Mouse (Mus musculus) megakaryocyte, adult 5-6 weeks (primary cell): ENCODE results near the gene Tmem230. TPM values are rescaled to one million over a fixed set of nuclear protein-coding genes. Genes with fewer than 3 reads are reported as not detected.
A peak's percentile ranks its signal among the peaks of the same experiment; 100 is the strongest.
"Not testable (repeated sequence)": the region's sequence is repeated elsewhere in the genome, so short reads cannot be mapped to it uniquely, and the experiment has no call there.

Source experiments
- ATAC-seq: 2 replicates; pipeline ENCODE4 v1.8.0; 2016; ENCODE audit warnings: mild to moderate bottlenecking, inconsistent platforms; ENCODE audit not compliant: poor library complexity, severe bottlenecking
- total RNA-seq, 2 experiments: library from RNA; stranded (forward) in 1 of 2; stranded (reverse) in 1 of 2; fragments of 153-499, 151-499 nt in 1 of 2; fragments of 221-1000, 200-1000 nt in 1 of 2; gene quantifications; 2 replicates each; pipeline versions ENCODE4 v1.2.3 to v1.2.4; 2015 to 2017

The Tmem230 gene
- total RNA-seq, 2 experiments from 2014 or later, result 18.4 to 52.5 TPM

DNA sequence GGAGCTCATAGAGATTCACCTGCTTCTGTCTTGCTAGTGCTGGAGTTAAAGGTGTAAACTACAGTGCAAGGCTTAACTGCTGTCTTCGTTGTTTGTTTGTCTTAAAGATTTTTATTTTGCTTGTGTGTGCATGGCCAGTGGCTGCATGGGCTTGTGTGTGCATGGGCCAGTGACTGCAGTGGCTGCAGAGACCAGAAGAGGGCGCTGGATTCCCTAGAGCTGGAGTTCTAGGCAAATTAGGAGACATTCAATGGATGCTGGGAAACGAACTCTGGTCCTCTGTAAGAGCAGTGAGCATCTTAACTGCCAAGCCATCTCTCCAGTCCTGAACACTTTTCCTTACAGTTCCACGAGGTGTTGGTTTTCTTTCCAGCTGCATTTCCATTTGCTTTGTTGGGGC, 27.9 kb upstream of the Tmem230 start:
- no peak for ATAC-seq

DNA sequence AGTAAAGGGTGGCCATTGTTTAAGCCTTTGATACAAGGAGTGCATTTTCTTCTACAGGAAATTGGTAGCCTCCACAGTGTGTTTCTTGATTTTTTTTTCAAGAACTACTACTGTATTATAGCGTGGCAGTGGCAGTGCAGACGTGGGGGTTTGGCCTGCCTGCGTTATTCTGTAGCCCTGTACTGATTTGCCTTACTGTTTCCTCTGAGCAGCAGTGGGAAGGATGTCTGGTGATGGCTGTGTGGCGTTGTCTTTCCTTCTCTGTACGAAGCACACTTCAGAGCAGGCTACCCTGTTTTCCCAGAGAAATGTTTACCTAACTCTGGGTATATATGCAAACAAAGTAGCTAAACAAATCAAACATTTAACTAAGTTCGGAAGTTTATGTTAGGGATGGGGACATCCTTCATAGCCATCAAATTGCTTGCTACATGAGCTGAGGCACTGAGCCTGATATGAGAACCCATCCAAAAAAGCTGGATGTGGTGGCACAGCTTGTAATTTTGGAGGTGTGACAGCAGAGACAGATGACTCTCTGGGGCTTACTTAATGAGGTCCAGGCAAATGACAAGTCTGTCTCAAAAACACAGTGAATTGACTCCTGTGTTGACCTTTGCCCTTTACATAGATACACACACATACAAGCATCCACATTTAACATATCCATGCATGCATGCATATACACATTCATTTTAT, 25.2 kb upstream of the Tmem230 start:
- ATAC-seq, result no peak

- no peak for ATAC-seq
Observed at GRCm38 (mm10) chr2:132270331-132270951, 22.8 kb upstream of the Tmem230 start.

DNA sequence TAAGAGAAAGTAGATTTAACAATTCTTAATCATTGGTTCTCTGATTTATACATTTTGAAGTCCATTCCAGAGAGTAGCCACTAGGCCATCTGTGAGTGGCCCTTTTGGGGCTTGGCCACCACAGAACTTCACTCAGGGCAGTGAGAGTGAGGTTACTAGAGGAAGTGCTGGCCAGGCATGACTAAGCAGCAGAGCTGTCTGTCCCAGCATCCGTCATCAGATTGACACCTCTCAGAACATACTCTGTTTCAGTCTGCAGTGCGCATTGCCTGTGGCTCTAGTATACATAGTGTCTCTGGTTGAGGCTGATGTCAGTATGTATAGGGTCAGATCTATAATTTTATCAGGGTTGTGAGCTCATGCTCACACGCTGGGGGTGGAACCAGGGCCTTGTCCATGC, 21.6 kb upstream of the Tmem230 start:
- ATAC-seq, result peak; percentile 81

- peak; percentile 61 for ATAC-seq
Observed at GRCm38 (mm10) chr2:132266086-132266485, 18.5 kb upstream of the Tmem230 start.

GRCm38 (mm10) chr2:132265196-132265595, 17.6 kb upstream of the Tmem230 start:
- ATAC-seq, result peak; percentile 30

GRCm38 (mm10) chr2:132264266-132264710, 16.7 kb upstream of the Tmem230 start:
- no peak for ATAC-seq

DNA sequence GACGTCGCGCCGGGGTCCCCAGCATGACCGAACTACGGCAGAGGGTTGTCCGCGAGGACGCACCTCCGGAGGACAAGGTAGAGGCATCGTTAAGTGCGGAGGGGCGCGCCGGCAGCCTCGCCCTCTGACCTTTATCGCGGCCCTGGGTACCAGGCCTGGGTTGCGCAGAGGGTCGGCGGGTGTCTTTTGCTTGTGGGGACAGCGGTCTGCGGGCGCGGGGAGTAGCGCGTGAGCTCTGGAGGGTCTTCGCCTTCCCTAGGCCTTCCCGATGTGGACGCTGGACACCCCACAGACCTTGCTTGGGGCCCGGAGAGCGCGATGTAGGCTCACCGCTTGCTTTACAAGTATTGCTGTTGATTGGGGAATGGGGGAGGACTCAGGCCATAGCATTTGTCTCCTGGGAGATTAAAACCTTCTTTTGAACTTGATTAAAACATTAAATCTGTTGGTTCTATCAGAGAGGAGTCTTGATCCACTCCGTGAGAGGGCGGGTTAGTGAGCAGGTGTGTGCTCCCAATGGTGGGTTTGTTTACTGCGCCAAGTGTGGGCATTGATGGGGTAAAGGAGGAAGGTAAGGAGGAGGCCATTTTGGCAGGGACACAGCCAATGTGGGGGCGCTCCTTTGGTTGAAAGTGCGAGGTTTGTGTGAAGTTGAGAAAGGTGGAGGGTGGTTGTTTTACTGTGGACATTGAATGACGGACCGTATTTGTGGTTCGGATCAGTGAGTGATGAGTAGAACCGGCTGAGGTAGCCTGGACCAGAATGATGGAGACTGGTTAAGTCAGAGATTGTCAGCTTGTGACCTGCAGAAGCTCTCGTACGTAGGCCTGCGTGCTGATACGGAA, 16.0 kb upstream of the Tmem230 start:
- peak; percentile 14; the same call in 1 of the 2 replicates for ATAC-seq

DNA sequence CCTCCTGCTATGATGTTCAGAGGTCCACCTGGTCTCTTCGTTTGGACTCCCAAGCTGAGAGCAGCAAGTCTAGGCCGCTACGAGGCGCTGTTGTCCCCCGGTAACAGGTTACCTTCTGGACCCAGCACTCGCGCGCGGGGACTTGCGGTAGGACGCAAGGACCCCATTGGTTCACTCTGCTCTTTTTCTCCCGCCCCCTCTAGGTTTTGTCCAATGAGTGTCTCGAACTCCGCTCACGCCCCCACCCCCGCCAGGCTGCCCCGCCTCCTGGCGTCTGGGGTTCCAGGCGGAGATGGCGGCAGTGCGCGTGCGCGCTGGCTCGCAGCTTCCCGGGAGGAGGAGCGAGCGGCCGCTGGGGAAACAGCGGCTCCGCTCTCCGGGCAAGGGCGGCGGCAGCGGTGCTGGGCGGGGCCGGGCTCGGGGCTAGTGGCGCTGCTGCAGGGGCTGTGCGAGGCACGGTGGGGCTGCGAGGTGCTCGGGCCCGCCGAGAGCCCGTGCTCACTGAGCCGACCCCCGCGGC, 15.3 kb upstream of the Tmem230 start, which contains the start of gene Cds2:
Cds2 (plus strand) TSS at position 270 of the 520 bp plus-strand sequence.
- ATAC-seq, result peak; percentile 83

- ATAC-seq, result no peak
Observed at GRCm38 (mm10) chr2:132262175-132262574, 14.6 kb upstream of the Tmem230 start.

- ATAC-seq, result no peak
Observed at GRCm38 (mm10) chr2:132260601-132261000, 13.0 kb upstream of the Tmem230 start.

DNA sequence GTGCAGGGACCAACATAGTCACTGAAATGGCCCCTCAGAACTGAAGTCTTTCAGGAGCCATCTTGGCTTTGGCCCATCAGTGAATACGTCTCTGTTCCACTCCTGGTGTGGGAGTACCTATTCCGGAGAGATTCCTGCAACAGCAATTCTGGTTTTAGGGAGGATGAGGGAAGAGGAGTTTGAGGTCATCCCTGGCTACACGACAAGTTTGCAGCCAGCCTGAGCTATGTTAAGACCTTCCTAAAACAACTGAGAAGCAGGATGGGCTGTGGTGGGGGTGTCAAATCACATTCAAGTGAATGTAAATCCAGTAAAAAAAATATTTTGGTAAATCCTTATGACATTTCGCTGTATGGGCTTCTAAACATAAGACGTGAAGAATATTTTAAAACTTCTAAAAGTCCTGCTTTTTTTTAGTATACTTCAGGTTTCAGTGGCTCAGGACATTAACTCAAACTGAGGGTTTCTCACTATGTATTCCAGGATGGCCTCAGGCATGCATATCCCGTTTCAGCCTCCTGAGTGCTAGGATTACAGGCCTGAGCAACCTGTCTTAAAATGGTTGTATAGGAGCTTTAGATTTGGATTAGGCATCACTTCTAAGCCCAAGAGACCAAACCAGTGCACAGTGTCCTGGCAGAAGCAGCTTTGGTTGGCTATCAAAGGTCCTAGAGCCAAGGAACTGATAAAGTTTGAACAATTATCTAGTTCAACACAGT, 9.9 kb upstream of the Tmem230 start:
- ATAC-seq, result no peak

- ATAC-seq, result no peak
Observed at GRCm38 (mm10) chr2:132253603-132254002, 6.0 kb upstream of the Tmem230 start.

GRCm38 (mm10) chr2:132252542-132253528, 5.2 kb upstream of the Tmem230 start, which contains the start of gene Pcna:
Pcna (minus strand) TSS chr2:132253314.
- peak; percentile 93 for ATAC-seq

- no peak for ATAC-seq
Observed at GRCm38 (mm10) chr2:132251911-132252310, 4.3 kb upstream of the Tmem230 start.

DNA sequence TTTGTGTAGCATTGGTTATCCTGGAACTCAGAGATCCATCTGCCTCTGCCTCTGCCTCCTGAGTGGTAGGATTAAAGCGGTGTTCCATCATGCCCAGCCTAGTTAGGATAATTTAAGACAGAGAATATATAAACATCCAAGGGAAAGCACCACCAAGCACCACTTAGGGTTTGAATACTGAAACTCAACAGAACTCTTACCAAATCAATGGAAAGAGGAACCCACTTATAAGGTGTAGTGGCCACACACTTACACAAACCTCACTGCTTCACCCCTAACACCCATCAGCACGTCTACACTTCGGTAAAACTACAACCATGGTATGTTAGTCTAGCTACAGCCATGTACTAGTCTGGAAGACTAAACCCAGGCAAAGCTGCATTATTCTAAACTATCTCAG, 4.2 kb downstream of the Tmem230 start:
- peak; percentile 63 for ATAC-seq

DNA sequence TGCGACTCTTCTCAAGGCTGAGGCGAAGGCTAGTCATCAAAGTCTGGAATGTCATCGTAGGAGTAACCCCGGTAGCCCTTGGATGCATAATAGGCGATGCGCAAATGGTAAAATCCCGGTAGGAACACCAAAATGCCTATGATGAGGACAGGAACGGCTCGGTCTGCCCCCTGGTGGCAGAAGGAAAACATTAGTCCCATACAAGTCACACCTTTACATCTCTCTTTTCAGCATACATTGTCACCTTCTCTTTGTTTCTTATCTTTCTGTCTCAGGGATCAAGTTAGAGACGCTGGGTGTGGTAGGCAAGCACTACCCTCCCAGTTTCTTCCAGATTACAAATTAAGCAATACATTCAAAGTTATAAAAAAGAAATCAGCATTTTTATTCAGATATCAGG, 7.2 kb downstream of the Tmem230 start:
- peak; percentile 50; the same call in 1 of the 2 replicates for ATAC-seq

- not testable (repeated sequence) for ATAC-seq
Observed at GRCm38 (mm10) chr2:132239434-132239833, 8.2 kb downstream of the Tmem230 start.

DNA sequence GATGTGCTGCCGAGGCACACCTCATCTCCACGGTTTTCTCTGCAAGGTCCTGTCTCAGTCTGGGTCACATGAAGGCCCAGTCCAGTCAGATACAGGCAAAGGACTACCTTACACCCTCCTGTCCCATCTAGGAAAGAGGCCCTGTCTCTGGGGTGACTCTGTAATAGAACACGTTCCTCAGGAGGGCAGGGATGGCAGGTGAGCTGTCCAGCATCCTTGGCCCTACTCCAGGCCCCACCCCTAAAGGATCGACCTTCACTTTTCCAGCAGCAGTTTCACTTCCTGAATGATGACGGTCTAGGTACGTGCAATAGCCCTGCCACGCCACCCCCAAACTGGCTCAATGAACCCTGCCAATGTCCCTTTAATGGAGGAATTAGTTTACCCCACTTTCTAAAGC, 11.6 kb downstream of the Tmem230 start:
- ATAC-seq, result no peak
